Mouse (Mus musculus) liver, embryonic 11.5 days (tissue): ENCODE data around the gene Lhpp. TPM values are rescaled to one million over a fixed set of nuclear protein-coding genes. Genes with fewer than 3 reads are reported as not detected.

ENCODE experiments used
- ATAC-seq: fragments of 200-750 bp; cut with Nextera tagmentation; replicated peaks from 2 replicates; pipeline ENCODE4 v1.8.0; 2017; ENCODE audit warnings: moderate number of reproducible peaks, mild to moderate bottlenecking, moderate TSS enrichment, moderate library complexity; ENCODE audit not compliant: low FRiP score
- DNase-seq: peaks from one replicate; pipeline ENCODE4 v3.0.0-alpha.2; 2017; ENCODE audit warnings: low spot score
- H3K27ac ChIP-seq: fragments of 300-500 bp; sonication (generic); 2 replicates; pipeline ENCODE4 v1.5.1; 2014; ENCODE audit warnings: mild to moderate bottlenecking, low read depth, low read length, control low read depth
- H3K27me3 ChIP-seq: fragments of 300-500 bp; sonication (generic); replicated peaks from 2 replicates; pipeline ENCODE4 v1.6.1; 2014; ENCODE audit warnings: low read length, mixed read lengths; ENCODE audit not compliant: control insufficient read depth, insufficient read depth
- H3K36me3 ChIP-seq: fragments of 300-500 bp; sonication (generic); 2 replicates; pipeline ENCODE4 v1.6.1; 2014; ENCODE audit warnings: mild to moderate bottlenecking, low read length, moderate library complexity, mixed read lengths; ENCODE audit not compliant: control insufficient read depth, insufficient read depth
- H3K4me1 ChIP-seq: fragments of 300-500 bp; sonication (generic); replicated peaks from 2 replicates; pipeline ENCODE4 v1.6.1; 2014; ENCODE audit warnings: low read length, mixed read lengths; ENCODE audit not compliant: control insufficient read depth, insufficient read depth
- H3K4me2 ChIP-seq: fragments of 300-500 bp; sonication (generic); 2 replicates; pipeline ENCODE4 v1.6.1; 2014; ENCODE audit warnings: mild to moderate bottlenecking, control low read depth, moderate library complexity
- H3K4me3 ChIP-seq: fragments of 300-500 bp; sonication (generic); 2 replicates; pipeline ENCODE4 v1.5.1; 2014; ENCODE audit warnings: low read depth, low read length, control low read depth
- H3K9ac ChIP-seq: fragments of 300-500 bp; sonication (generic); 2 replicates; pipeline ENCODE4 v1.6.1; 2014; ENCODE audit warnings: low read depth, low read length, control low read depth
- H3K9me3 ChIP-seq: fragments of 300-500 bp; sonication (generic); 2 replicates; pipeline ENCODE4 v1.6.1; 2016; ENCODE audit warnings: low read length, inconsistent platforms, mixed read lengths; ENCODE audit not compliant: control insufficient read depth
- WGBS: fragments of 180-500 bp; shearing (Covaris S2); extraction: QIAGEN DNeasy Blood & Tissue Kit; methylation state at CpG from one replicate; pipeline ENCODE4 v1.1.7; 2014; 5-methylcytosine and 5-hydroxymethylcytosine counted together
- polyA plus RNA-seq: library from polyadenylated mRNA; unstranded; fragments of >200 nt; fragmentation: Nextera tagmentation; extraction: Ambion mirVana; gene quantifications from 2 replicates; pipeline ENCODE4 v1.2.1, GENCODE M21; 2014

Lhpp gene
- polyA plus RNA-seq, 1 experiment from 2014 or later, result 15.8 TPM

DNA sequence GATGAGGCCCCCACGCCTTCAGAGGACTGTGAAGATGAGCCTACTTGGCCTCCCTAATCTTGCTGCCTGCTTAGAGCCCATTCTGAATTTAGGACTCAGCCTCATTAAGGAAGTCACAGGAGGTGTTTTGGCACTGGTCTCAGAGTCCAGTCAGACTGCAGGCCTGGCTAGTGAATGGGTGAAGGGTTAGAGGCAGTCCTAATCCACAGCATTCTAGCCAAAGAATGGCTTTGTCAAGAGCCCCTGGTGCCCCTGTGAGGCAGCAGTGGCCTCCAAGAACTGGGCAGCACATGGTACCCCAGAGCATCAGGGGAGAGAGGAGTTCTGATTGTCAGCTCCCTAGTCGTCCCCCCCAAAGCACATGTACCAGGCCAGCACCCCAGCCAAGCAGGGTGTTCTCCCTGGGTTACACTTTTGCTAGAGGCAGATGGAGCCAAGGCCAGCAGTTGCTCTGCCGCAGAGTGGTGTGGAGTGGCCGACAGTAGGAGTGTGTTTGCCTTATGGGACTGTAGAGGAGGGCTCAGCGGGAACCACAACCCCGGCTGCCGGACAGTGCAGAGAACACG is 94.0 kb downstream of the Lhpp start:
- H3K9me3 ChIP-seq, result no peaks in the 10 kb centered on the region
- 0 out of 2 replicates have a peak, but pooled peaks cover 3% of the 10 kb centered on the region for H3K4me1 ChIP-seq
- DNase-seq (no peak), ATAC-seq (no peak)
- 85% methylated on average over 8 of the region's 8 CpGs for WGBS
- H3K36me3 ChIP-seq, result no peaks in the 10 kb centered on the region
- no peak overlapping the region for H3K9ac ChIP-seq
- no peak overlapping the region for H3K27ac ChIP-seq
- no peaks in the 10 kb centered on the region for H3K27me3 ChIP-seq
- H3K4me3 ChIP-seq, result no peak overlapping the region
- H3K4me2 ChIP-seq, result no peak overlapping the region

DNA sequence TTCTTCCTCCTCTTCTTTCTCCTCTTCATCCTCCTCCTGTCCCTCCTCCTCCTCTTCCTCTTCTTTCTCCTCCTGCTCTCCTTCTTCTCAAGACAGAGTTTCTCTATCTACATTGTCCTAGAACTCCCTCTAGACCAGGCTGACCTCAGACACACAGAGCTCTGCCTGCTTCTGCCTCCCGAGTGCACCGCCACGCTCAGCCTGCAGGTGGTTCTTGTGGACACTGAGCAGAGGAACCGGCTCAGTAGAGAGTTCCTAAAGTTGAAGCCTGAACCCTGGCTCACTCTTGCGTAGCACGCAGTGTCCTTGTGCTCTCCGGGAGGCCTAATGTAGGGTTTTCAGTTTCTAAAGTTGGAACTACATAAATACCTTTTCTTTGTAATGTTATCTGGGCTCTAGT is 94.7 kb downstream of the Lhpp start:
- no peaks in the 10 kb centered on the region for H3K36me3 ChIP-seq
- no peak for DNase-seq
- 0 out of 2 replicates have a peak, but pooled peaks cover 3% of the 10 kb centered on the region for H3K4me1 ChIP-seq
- H3K27me3 ChIP-seq, result no peaks in the 10 kb centered on the region
- no peak overlapping the region for H3K27ac ChIP-seq
- no peak overlapping the region for H3K4me2 ChIP-seq
- H3K9me3 ChIP-seq, result no peaks in the 10 kb centered on the region
- 85% methylated on average over 7 of the region's 7 CpGs for WGBS
- no peak overlapping the region for H3K9ac ChIP-seq
- H3K4me3 ChIP-seq, result no peak overlapping the region
- 0 out of 2 replicates have a peak, but pooled peaks have one; percentile 21 for ATAC-seq

DNA sequence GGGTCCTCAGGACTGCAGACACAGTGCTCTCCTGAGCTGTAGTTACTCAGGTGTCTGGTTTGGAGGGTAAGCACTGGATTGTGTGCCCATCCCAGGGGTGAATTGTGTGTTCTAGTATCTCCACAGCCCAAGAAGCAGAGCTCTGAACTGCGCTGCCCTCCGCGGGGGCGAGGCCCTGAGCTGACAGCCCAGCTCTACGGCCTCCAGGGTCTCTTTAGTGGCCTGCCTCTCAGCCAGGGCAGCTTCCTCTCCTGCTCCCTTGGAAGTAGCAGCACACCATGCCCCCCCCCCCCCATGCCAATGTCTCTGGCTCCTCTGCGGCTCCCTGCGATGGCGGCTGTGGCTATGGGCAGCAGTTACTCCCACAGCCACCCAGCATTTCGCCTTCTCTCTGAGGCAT is 101.1 kb downstream of the Lhpp start:
- Histone ChIP-seq H3K9me3 (no peaks in the 10 kb centered on the region), H3K27me3 (no peaks in the 10 kb centered on the region), H3K4me3 (no peak overlapping the region), H3K4me1 (peaks cover 22% of the 10 kb centered on the region), H3K36me3 (peaks cover 2% of the 10 kb centered on the region; the same call in 1 of the 2 replicates), H3K9ac (no peak overlapping the region), H3K4me2 (peak overlapping the region; percentile 29; the same call in 1 of the 2 replicates), H3K27ac (peak overlapping the region; percentile 4; the same call in 1 of the 2 replicates)
- 79% methylated on average over 9 of the region's 9 CpGs for WGBS
- no peak for ATAC-seq
- no peak for DNase-seq

DNA sequence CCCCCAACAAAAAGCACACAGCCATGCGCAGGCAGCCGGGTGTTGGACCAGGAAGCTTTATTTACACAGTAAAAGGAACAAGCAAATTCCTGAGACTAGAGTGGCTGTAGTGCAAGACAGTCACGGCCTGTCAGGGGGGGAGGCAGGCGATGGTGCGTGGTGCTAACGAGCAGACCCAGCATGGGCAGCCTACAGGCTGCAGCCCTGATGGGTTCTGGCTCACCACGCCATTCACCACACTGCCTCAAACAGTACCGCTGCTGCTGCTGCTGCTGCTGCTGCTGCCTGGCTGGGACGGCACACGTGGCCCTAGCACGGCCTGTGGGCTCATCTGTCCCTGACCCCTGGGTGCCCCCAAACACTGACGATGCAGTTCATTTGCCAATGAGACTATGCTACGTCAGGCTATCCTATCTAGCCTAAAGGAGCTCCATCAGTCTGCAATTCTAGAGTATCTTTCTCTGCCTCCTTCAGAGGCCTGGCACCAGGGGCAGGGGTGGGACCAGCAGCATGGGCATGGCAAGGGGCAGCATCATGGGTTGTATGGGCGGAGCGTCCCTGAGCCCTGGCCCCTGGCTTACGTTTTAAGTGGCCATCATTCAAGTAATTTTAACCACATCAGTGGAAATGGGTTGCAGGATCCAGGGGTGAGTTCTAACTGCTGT is 101.7 kb downstream of the Lhpp start:
- Histone ChIP-seq H3K9me3 (no peaks in the 10 kb centered on the region), H3K4me1 (peaks cover 24% of the 10 kb centered on the region), H3K4me2 (peak overlapping the region; percentile 29; the same call in 1 of the 2 replicates), H3K27me3 (no peaks in the 10 kb centered on the region), H3K27ac (peak overlapping the region; percentile 4; the same call in 1 of the 2 replicates), H3K36me3 (peaks cover 2% of the 10 kb centered on the region; the same call in 1 of the 2 replicates), H3K9ac (no peak overlapping the region), H3K4me3 (no peak overlapping the region)
- DNase-seq (no peak), ATAC-seq (peak; percentile 38; the same call in 1 of the 2 replicates)
- WGBS, result 60% methylated on average over 16 of the region's 16 CpGs

DNA sequence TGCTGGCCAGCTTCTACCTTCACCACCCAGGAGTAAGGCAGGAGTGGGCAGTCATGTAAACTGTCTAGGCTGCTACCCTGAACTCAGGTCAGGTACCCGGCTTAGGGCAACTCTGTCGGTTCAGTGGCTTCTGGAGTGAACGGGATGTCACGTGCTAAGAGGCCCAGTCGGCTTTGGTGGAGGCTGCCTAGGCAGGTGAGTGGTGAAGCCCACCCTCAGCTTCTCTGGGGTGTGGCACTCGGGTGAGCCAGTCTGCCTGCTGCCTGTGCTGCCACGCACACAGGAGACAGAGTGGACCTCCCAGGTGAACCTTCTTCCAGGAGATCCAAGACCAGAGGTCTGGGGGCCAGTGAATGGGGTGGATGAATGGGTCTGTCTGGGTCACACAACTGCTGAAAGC is 102.5 kb downstream of the Lhpp start:
- peaks cover 2% of the 10 kb centered on the region; the same call in 1 of the 2 replicates for H3K36me3 ChIP-seq
- no peaks in the 10 kb centered on the region for H3K9me3 ChIP-seq
- peak overlapping the region; percentile 72; the same call in 1 of the 2 replicates for H3K27ac ChIP-seq
- DNase-seq, result no peak
- no peak for ATAC-seq
- H3K4me3 ChIP-seq, result no peak overlapping the region
- peaks cover 30% of the 10 kb centered on the region for H3K4me1 ChIP-seq
- H3K9ac ChIP-seq, result no peak overlapping the region
- H3K27me3 ChIP-seq, result no peaks in the 10 kb centered on the region
- H3K4me2 ChIP-seq, result no peak overlapping the region
- WGBS, result 75% methylated on average over 7 of the region's 7 CpGs

DNA sequence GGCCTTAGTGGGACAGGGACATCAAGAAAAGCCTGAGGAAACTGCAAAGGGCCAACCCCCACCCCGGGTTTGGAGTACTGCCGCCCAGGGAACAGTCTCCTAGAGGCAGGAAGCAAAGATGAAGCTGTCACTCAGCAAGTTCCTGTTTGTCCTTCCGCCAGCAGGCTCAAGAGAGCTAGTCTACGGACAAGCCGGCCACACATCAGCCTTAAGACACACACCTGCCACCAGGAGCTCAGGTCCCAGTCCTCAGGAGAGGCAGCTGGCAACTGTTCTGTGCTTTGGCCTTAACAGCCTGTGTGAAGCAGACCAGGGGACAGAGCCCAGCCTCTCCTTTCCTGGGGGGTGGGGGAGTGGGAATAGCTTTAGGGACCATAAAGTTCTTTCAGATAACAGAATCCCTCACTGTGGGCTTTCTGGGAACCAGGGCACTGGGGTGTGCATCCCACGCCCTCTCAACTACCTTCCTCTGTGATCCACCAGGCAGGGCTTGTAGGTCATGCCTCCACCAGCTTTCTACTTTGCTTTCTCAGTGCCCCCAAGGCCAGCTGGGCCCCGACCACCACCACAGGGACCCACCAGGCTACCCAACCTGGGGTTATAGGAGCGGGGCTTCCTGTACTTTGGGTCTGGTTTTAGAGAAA is 103.2 kb downstream of the Lhpp start:
- ATAC-seq (no peak), DNase-seq (no peak)
- 0 out of 2 replicates have a peak overlapping the region, but pooled peaks have one; percentile 8 for H3K9ac ChIP-seq
- peaks cover 2% of the 10 kb centered on the region; the same call in 1 of the 2 replicates for H3K36me3 ChIP-seq
- no peaks in the 10 kb centered on the region for H3K27me3 ChIP-seq
- H3K4me2 ChIP-seq, result no peak overlapping the region
- no peak overlapping the region for H3K4me3 ChIP-seq
- peaks cover 35% of the 10 kb centered on the region for H3K4me1 ChIP-seq
- H3K9me3 ChIP-seq, result no peaks in the 10 kb centered on the region
- H3K27ac ChIP-seq, result peak overlapping the region; percentile 72
- 47% methylated on average over 8 of the region's 8 CpGs for WGBS

DNA sequence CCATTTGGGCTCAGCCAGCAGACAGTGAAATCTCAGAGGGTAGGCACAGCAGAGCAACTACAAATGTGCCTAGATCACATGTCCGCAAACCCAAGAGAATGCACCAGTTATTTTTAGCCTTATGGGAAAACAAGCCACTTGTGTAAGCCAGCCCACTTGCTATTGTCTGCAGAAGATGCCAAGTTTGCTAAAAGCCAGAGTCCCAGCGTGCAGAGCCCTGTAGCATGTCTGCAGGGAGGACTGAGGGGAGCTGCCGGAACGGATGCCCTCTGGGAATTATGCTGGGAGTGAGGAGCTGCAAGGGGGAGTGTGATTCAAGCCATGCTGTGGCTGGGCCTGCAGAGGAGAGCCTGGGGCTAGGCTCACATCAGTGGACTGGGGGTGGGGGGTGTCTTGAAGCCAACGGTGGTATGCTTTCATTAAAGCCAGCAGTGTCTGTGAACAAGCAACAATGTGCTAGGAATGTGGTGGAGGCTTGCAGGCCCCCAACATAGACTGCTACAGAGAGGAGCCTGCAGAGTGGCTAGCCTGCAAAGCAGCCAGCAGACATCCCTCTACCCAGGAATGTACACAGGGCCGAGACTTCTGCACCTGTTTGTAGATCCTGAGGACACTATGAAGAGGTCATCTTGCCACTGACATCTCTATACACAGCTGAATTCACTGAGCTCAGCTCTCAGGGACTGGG is 103.9 kb downstream of the Lhpp start:
- no peak for DNase-seq
- H3K36me3 ChIP-seq, result peaks cover 2% of the 10 kb centered on the region; the same call in 1 of the 2 replicates
- no peak overlapping the region for H3K4me2 ChIP-seq

DNA sequence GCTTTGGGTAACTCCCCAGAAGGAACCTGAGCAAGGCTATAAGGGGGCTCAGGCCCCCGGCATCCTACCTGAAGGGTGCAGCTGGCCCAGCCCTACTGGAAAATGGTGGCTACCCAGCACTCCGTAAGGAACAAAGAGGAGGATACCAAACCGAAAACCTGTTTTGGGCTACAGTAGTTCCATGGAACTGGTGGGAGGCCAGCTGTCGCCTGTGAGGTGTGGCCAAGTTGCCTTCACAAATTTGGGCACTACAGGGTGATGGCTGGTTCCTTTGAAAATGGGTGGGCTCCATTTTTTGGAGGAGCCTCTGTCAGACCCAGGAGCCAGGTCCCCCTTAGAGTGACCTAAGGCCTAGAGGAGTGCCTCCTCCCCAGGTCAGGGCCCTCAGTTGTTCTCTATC is 104.8 kb downstream of the Lhpp start:
- Histone ChIP-seq H3K4me1 (peaks cover 44% of the 10 kb centered on the region), H3K9ac (no peak overlapping the region), H3K4me2 (no peak overlapping the region), H3K4me3 (no peak overlapping the region), H3K27me3 (no peaks in the 10 kb centered on the region), H3K27ac (no peak overlapping the region), H3K9me3 (no peaks in the 10 kb centered on the region), H3K36me3 (peaks cover 2% of the 10 kb centered on the region; the same call in 1 of the 2 replicates)
- DNase-seq (no peak), ATAC-seq (no peak)
- WGBS, result 86% methylated on average over 4 of the region's 4 CpGs

More for the DNA sequence above, 103.9 kb downstream of the Lhpp start:
- Histone ChIP-seq H3K27me3 (no peaks in the 10 kb centered on the region), H3K27ac (no peak overlapping the region; the same call in 1 of the 2 replicates), H3K9me3 (no peaks in the 10 kb centered on the region), H3K4me3 (no peak overlapping the region), H3K9ac (no peak overlapping the region), H3K4me1 (peaks cover 37% of the 10 kb centered on the region)
- 52% methylated on average over 6 of the region's 6 CpGs for WGBS
- 0 out of 2 replicates have a peak, but pooled peaks have one; percentile 5 for ATAC-seq
